Mouse (Mus musculus) induced T-regulatory cell, adult 2 months (primary cell): ENCODE data around the gene Chrne.

ENCODE experiments used
- DNase-seq: peaks from one replicate; pipeline ENCODE4 v3.0.0-alpha.2; 2012; ENCODE audit warnings: low read depth

Gene Chrne

GRCm38 (mm10) chr11:70652029-70652883, 33.2 kb upstream of the Chrne start:
- peak; percentile 62 for DNase-seq

- DNase-seq, result peak; percentile 72
Observed at GRCm38 (mm10) chr11:70651391-70651790, 32.4 kb upstream of the Chrne start.

GRCm38 (mm10) chr11:70650322-70651175, 31.5 kb upstream of the Chrne start:
- peak; percentile 88 for DNase-seq

GRCm38 (mm10) chr11:70649185-70649734, 30.2 kb upstream of the Chrne start:
- DNase-seq, result peak; percentile 47

- DNase-seq, result peak; percentile 77
Observed at GRCm38 (mm10) chr11:70648512-70648911, 29.5 kb upstream of the Chrne start.

- no peak for DNase-seq
Observed at GRCm38 (mm10) chr11:70647716-70648420, 28.9 kb upstream of the Chrne start.

GRCm38 (mm10) chr11:70646691-70647650, 28.0 kb upstream of the Chrne start, which contains the start of the genes Rnf167 and Slc25a11:
Gene Rnf167, plus strand, starts transcription at chr11:70647235.
Gene Slc25a11, minus strand, starts transcription at chr11:70647479.
- peak; percentile 100 for DNase-seq

GRCm38 (mm10) chr11:70646259-70646555, 27.2 kb upstream of the Chrne start:
- no peak for DNase-seq

GRCm38 (mm10) chr11:70645461-70646258, 26.6 kb upstream of the Chrne start:
- no peak for DNase-seq

GRCm38 (mm10) chr11:70644564-70645103, 25.6 kb upstream of the Chrne start:
- DNase-seq, result no peak

- DNase-seq, result no peak
Observed at GRCm38 (mm10) chr11:70643051-70643450, 24.0 kb upstream of the Chrne start.

- no peak for DNase-seq
Observed at GRCm38 (mm10) chr11:70641241-70641640, 22.2 kb upstream of the Chrne start.

GRCm38 (mm10) chr11:70639976-70640375, 21.0 kb upstream of the Chrne start:
- no peak for DNase-seq

GRCm38 (mm10) chr11:70638714-70639278, 19.8 kb upstream of the Chrne start, which contains the start of gene Gp1ba:
Gene Gp1ba, plus strand, starts transcription at chr11:70639122.
- DNase-seq, result no peak

GRCm38 (mm10) chr11:70638293-70638692, 19.3 kb upstream of the Chrne start:
- DNase-seq, result no peak

GRCm38 (mm10) chr11:70637764-70638163, 18.7 kb upstream of the Chrne start:
- DNase-seq, result no peak

- DNase-seq, result no peak
Observed at GRCm38 (mm10) chr11:70635601-70636000, 16.6 kb upstream of the Chrne start.

- DNase-seq, result no peak
Observed at GRCm38 (mm10) chr11:70630129-70630528, 11.1 kb upstream of the Chrne start.

- peak; percentile 77 for DNase-seq
Observed at GRCm38 (mm10) chr11:70629557-70629956, 10.5 kb upstream of the Chrne start.
